Mouse (Mus musculus): ENCODE results near the gene Mt3.
"Not testable (repeated sequence)": the region's sequence is repeated elsewhere in the genome, so short reads cannot be mapped to it uniquely, and the experiment has no call there.

Gene Mt3

DNA sequence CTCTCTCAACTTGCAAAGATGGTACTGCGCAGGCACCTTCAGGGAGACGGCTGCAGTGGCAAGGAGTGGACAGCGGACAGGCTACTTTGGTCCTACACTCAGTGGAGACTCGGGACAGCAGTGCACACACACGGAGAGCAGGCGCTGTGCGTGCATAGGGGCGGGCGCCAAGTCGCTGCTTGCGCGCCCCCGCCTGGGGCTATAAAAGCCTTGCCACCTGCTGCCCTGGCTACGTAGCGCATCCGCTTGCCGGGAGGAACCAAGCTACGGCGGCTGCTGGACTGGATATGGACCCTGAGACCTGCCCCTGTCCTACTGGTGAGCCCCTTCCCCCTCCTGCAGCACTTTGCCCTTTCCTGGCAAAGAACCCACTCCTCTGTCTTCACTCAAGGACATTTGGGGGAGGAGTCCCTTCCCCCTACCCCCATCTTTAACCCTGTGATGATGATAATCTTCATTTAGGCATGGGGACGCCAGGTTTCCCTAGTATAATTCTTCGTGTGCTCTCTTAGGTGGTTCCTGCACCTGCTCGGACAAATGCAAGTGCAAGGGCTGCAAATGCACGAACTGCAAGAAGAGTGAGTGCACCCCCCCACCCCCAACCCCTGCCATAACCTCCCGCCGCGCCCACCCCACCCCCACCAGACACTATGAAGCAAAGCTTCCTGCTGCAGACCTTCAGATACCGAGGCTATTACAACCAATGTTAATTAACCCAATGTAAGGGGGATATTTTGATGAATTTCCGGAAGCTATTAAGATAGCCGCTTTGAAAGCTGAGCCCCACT is at the start of gene Mt3:
Gene Mt3, plus strand, starts transcription at position 95 of the 788 bp plus-strand sequence.
- peak; percentile 78 for DNase-seq (ENCODE audit: low spot score)

DNA sequence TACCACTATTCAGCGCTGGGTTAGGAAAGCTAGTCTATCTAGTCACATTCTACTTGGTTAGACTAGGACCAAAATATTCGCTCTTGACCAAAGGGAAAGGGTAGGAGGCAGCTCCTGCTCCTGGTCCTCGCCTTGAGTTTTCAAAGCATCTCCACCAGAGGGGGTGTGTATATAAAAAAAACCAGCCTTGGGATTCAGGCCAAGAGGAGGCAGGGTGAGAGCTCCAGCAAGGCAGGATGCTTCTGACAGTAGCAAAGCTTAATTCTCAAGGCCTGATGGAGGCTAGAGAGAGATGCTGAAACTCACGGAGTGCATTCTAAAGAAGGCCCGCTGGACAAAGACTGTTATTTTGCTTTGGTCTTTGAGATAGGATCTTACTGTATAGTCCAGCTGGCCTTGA is 48.3 kb upstream of the Mt3 start:
- peak; percentile 51 for DNase-seq (ENCODE audit: low spot score)

DNA sequence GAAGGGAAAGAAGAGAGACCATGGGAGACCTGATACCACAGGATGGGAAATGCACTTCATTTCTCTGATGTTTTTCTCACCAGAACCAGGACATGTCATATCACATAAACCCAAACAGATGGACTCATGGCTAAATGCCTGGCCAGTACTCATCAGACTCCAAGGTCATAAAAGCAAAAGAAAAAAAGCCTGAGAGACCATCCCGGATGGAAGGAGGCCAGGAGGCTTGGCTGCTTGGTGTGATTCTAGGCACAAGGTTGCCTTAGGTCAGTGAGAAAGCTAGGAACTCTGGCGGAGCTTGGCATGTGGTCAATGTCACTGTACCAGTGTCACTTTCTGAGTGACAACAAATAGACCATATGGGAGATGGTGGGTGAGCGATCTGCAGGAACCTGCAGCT is 44.5 kb upstream of the Mt3 start:
- DNase-seq (ENCODE audit: low spot score), result peak; percentile 63

DNA sequence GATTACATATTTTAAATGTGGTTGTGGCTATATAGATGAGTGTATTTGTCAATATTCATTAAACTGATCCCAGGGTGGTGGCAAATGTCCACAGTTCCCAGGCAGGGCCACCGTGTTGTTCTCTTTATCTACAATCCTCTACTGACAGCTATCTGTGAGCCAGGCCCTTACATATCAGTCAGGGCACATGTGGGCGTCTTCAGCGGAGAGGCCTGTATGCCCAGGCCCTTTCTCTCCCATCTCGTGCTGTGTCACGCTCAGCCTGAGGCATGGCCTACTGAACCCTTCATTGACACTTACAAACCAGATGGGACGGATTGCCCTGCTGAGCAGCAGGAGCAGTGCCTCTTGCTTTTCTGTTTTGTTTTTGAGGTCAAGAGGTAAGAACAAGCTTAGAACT is 43.0 kb upstream of the Mt3 start:
- no peak for DNase-seq (ENCODE audit: low spot score)

DNA sequence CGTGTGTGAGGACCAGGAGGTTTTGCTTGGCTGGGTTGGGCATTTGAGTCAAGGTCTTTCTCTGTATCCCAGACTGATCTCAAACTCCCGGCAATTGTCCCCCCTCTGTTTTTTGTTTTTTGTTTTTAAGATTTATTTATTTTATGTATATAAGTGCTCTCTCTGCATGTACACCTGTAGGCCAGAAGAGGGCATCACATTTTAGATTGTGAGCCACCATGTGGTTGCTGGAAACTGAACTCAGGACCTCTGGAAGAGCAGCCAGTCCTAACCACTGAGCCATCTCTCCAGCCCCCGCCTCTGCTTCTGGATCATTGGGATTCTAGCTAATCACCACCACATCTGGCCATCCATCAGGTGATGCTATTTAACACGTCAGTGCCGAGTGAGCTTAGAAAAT is 42.6 kb upstream of the Mt3 start:
- DNase-seq (ENCODE audit: low spot score), result no peak

DNA sequence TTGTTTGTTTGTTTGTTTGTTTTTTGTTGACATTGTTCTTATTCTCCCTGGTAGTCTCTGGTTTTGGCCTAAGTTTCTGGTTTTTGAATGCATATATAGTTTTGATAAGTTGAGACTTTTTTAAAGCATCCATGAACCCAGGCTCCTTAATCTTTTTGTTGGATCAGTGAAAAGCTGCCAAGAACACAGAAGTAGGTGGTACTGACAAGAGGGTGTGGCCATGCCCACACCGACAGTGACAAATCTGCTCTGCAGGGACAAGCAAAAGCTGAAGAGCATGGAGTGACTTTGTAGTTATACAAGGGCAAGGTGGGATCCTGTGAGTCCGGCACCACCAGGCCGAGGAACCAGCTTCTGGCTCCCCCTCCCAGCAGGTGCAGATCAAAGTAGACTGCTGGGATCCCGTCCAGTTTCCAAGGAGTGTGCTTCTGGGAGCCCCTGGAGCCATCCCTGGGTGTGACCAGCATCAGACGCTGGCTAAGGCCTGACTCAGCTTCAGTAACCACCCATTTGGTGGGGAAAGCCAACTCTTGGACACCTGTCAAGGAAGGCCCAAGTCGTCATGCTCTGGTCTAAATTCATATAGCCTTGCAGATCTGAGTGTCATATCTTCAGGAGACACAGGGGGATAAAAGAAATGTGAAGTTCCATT is 41.8 kb upstream of the Mt3 start:
- DNase-seq (ENCODE audit: low spot score), result no peak

DNA sequence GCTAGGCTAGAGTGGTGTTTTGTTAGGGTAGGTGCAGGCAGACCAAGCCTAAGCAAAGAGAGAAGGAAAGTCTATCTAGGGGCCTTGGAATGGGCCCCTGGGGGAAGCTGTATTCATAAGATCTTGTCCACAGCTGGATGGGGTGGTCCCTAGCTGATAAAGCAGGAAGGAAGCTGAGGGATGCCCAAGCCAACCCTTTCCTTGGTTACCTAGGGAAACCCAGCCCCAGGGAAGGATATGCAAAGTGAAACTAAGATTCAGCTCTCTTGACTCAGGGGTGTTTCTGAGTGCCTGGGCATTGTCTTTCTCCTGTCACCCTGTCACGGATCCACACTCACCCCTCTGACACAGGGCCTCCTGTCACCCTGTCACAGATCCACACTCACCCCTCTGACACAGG is 39.0 kb upstream of the Mt3 start:
- no peak for DNase-seq (ENCODE audit: low spot score)

DNA sequence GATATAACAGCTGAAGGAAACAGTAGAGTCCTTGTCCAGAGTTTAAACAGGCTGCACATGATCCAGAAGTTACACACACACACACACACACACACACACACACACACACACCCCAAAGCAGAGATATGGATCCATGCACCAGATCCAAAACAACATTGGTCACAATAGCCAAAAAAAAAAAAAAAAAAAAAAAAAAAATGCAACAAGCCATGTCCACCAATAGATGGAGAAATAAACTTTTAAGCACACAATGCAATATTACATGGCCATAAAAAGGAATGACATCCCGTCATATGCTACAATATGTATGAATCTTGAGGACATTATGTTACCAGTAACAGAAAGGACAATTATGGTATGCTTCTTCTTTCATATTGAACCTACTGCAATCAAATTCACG is 38.4 kb upstream of the Mt3 start:
- DNase-seq (ENCODE audit: low spot score), result no peak

DNA sequence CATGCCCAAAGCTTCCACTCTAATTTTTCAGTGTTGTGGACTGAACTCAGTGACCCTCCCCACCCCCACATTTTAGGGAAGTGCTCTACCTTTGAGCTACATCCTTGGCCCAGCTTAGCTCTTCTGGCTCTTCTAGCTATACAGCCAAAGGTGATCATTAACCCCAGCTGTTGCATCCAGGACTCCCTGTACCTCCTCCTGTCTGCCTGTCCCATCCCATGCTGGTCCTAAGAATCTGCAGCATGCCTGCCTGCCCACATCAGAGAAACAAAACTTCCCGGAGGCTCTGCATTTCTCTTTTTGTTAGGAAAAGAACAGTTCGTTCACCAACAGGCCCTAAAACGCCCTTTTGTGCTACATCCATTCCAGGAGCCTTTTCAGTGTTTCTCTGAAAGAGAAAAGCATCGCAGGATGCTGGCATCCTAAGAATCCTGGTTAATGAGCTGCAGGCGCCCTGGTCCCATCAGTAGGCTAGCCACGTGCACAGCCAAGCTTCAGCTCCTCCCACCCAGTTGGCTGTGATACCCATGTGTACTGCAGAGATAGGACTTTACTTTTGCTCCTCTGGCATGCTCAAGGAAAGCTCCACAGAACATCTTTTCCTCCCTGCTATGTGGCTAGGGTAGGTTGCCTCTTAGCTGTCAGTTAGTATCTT is 33.5 kb upstream of the Mt3 start:
- DNase-seq (ENCODE audit: low spot score), result no peak

DNA sequence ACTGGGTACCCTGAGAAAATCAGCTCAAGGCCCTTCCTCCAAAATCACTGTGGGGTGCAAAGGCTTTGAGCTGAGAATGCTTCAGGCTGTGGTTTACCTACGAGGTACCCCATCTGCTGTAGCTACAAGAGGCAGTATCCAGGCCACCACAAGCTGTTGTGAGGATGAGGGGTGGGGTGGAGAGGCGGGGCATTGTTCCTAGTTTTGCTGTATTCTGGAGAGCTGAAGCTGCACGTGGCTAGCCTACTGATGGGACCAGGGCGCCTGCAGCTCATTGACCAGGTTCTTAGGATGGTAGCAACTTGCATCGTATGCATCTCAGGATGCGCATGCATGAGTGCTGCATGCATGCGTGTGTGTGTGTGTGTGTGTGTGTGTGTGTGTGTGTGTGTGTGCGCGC is 30.8 kb upstream of the Mt3 start:
- no peak for DNase-seq (ENCODE audit: low spot score)

DNA sequence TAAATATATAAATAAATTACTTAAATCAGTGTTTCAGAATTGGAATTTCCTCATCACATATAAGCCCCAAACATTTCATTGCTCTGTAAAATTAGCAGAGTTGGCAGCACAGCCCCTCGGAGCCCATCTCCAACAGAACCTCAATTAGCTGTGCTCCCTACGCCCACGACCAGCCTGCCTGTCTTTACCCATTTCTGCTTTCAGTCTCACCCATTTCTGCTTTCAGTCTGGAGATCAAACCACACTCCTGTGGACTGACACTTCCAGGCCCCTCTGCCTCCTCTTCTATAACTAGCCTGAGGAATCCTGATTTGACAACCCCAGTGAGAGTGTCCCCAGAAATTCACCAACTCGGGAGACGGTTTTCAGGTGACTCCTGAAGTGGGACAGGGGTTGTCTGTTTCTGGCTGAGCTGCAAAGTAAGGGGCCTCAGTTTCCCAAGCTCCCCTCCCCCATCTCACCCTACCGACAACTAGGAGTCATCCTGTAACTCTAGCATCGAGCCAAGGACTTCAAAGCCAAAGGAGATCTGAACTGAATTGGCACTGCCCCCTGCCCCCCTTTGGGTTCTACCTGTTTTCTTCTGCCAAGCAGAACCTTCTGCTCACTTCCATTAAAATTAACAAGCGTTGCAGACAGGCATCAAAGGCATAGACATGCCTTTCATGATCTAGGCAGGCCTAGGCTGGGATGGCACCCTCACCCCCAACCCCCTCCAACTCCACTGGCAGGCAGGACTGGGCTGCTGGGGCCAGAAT is 29.5 kb upstream of the Mt3 start:
- no peak for DNase-seq (ENCODE audit: low spot score)

DNA sequence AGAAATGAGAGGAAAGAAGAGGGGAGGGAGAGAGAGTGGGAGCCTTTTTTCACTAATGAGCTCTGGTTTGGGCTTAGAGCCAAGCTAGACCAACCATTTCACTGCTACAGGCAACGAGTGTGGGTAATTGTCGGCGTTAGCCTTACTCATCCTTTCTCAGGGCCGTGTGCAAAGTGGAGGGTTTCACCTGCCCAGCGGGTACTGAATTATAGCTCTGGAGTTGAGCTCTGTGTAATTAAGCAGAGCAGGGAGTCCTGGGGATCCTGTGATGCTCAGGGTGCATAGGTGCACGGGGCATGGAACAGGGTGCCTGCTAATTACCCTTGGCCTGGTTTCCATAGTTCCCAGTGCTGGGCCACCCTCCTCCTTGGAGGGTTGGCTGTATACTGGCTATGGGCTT is 24.7 kb upstream of the Mt3 start:
- no peak for DNase-seq (ENCODE audit: low spot score)

DNA sequence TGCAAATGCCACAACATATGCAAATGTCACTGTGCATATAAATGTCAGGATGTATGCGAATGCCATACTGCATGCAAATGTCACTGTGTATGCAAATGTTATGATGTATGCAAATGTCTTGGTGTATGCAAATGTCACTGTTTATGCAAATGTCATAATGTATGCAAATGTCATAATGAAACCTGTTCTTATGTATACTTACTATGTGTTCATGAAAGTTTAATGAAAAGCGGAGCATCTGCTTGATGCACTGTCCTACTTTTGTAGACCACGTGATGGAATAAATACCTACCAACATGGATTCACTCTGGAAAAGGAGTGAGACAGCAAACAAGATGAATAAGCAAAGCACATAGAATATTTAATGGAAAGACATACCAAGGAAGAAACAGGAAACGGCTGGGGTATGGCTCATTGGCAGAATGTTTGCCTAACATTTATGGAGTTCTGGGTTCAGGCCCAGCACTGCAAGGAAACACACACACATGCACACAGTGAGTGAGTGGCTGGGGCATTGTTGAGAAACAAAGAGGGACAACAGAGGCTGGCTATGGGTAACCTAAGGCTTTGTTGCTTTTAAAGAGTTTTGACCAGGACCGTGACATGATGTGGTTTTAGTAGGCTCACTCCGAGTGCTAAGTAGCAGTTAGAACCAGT is 23.1 kb upstream of the Mt3 start:
- no peak for DNase-seq (ENCODE audit: low spot score)

DNA sequence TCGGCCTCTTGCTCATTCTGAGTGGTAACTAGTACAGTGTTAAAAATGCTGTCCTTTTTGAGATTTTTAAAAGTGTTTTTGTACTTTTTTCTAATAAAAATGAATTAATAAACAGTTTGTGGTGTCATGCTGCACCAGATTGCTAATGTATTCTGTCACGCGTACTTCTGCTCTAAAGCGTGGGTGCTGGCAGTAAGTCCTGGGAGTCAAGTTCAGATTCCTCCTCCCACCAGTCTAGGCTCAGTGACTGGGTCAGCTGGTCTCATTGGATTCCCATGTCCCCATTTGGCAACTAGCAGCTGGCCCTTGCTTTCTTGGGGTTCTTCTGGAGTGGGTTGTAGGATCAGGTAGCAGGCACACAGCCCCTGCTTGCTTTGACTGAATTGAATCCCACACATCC is 22.3 kb upstream of the Mt3 start:
- DNase-seq (ENCODE audit: low spot score), result no peak

DNA sequence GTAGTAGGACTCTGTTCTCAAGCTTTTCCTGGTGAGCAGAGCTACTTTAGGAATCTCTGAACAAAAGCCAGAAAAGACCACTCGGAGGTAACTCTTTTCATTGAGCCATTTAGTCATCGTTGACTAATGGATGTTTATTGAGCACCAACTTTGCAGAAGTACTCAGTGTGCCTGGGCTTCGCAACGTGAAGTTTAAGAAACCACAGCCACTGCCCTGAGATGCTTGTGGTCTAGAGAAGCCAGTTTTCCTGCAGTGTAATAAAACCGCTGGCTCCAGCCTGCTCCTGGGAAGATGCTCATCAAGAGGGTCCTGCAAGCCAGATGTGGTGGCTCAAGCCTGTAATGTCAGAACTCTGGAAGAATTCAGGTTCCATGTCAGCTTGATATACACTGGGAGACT is 20.3 kb upstream of the Mt3 start:
- DNase-seq (ENCODE audit: low spot score), result no peak

DNA sequence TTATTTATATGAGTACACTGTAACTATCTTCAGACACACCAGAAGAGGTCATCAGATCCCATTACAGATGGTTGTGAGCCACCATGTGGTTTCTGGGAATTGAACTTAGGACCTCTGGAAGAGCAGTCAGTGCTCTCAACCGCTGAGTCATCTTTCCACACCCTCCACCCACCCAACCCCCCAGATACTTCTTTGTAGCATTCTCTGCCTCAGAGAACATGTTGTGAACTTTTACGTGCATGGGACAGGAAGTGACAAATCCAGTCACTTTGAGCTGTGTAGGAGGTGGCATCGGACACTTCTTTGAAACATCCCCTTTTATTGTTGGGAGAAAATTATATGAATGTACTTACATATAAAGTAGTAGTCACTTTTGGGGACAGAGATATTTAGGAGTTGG is 17.8 kb upstream of the Mt3 start:
- not testable (repeated sequence) for DNase-seq (ENCODE audit: low spot score)

DNA sequence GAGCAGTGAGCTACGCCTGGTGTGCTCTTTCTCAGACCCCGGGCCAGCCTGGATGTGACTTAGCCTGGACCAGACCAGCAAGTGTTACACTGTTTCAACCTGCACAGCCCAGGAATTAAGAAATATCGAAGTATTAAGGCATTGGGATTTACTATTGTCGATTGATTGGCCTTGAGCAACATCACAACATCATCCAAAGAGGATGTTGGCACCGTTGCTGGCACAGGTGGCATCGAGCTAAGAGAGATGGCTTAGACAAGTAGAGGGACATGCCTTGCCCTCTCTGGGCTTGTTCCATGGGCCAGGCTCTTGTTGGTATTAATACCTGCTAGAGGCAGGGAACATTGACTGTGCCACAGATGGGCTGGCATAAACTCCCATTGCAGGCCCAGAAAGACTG is 16.9 kb upstream of the Mt3 start:
- no peak for DNase-seq (ENCODE audit: low spot score)

DNA sequence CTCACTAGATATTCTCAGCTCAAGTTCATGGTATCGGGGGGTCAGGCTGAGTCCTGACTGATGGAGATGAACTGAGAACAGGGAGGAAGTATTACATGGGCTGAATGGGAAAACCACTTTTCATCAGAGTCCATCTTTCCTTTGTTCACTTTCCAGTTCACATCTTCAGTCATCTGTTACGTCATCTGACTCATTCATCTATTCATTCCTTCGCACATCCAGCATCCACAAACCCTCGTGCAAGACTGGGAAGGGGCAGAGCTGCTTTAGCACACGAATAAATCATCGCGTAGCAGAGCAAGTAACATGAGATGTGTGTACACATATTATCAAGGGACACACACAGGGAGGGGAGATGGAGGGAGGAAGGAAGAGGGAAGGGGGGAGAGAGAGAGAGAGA is 16.2 kb upstream of the Mt3 start:
- DNase-seq (ENCODE audit: low spot score), result no peak

DNA sequence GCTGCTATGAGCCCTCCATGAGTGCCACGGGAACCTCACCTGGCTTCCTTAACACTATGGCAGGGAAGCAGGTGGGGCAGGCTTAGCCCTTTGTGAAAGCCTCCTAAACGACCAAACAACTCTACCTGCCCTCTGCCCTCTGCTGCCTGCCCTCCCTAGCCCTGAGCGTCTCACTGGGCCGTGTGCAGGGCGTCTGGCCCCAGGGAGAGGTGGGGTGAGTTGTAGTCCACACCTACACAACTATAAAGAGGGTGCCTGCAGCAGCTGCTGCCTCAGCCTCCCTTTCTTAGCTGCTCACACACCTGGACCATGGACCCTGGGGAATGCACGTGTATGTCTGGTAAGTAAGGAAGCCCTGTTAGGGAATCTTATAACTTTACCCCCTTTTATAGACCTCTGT is 15.5 kb upstream of the Mt3 start, which contains the start of gene Mt4:
Gene Mt4, plus strand, starts transcription at position 265 of the 400 bp plus-strand sequence.
- DNase-seq (ENCODE audit: low spot score), result no peak

DNA sequence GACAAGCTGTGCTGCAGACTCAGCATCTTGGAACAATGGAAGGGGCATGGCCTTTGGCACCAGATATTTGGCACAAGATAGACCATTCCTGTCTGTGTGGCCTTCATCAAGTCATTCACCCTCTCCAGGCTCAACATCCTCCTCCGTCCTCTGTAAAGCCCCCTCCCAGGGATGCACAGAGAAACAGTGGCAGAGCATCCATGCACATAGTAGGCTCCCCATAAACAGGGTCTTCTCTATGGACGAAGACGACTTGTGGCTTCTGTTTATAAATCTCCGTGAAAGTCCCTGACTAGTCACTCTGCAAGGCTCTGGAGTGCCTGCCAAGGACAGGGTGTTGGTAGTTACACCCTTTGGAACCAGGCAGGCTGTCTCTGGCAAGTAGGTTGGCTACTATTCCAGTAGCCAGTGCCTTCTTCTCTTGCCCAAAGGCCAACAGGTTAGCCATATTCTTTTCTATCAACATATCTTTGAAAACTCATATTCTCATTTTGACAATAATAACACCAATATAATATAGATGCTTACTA is 12.1 kb upstream of the Mt3 start:
- no peak for DNase-seq (ENCODE audit: low spot score)

DNA sequence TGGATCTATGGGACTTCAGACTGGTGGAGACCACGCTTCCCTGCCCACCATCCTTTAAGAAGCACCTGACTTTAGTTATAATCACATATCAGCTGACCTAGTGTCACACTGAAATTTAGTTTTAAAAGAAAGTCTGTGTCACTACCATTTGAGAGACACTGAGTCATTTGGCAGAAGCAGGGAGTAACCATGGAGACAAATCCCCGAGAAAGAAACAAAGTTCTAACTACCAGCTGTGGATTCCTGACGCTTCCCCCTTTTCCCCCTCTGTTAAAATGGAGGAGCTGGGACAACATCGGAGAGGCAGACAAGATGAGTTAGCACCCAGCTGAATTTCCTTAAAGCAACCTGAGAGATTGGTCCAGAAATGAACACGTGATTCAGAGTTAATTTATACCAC is 4.2 kb upstream of the Mt3 start:
- no peak for DNase-seq (ENCODE audit: low spot score)

DNA sequence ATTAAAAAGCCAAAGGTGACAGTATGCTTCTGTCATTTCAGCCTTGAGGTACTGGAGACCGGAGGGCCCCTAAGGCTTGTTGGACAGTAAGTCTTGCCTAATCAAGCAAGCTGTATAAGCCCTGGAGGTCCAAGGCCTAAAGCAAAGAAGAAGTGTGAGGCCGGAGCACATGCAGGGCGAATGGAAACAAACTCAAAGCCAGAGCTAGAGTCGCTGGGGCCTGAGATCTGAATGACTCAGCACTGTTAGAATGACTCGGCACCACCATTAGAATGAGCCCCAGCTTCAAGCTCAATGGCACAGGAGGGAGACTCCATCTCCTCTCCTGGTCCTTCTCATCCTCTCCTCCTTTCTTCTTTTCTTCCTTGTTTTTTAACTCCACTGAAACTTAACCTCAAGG is 1.5 kb upstream of the Mt3 start:
- no peak for DNase-seq (ENCODE audit: low spot score)

All from testis, postnatal 10 days (tissue).